Mouse (Mus musculus) mouse embryonic stem cell (cell line): ENCODE data around the gene Kras.

Experiments used
- in situ Hi-C, 2 experiments: fragments of 300-500 bp; cut with MboI; formaldehyde crosslinking; loops; 1 replicate in 1 of 2; 3 replicates in 1 of 2; pipeline ENCODE4 v1.14.3; 2019 to 2020; ENCODE audit warnings: low sequenced_read_pairs in 2 of 2, low pct_unique_long_range_greater_than_20kb in 1 of 2, mixed read lengths in 1 of 2; ENCODE audit not compliant: unreplicated experiment in 1 of 2

Gene Kras

GRCm38 (mm10) chr6:145250185-145250791, at the start of gene Kras:
Gene Kras (minus strand): TSS chr6:145250239.
- in situ Hi-C loops: loop anchor here in 1 of 2 experiments (5.0 kb wide), 1 partner anchor 92 kb away; no protein-coding TSS in a partner anchor

- in situ Hi-C loops: no loop called here
These were observed 47.6 kb upstream of the Kras start for GRCm38 (mm10) chr6:145297626-145298025.

- in situ Hi-C loops: no loop called here
These were observed 46.9 kb upstream of the Kras start for GRCm38 (mm10) chr6:145296979-145297378.

- in situ Hi-C loops: no loop called here
These were observed 45.1 kb upstream of the Kras start for GRCm38 (mm10) chr6:145295171-145295570.

GRCm38 (mm10) chr6:145293156-145293555, 43.1 kb upstream of the Kras start:
- in situ Hi-C loops: no loop called here

- in situ Hi-C loops: no loop called here
These were observed 41.6 kb upstream of the Kras start for GRCm38 (mm10) chr6:145291383-145292289.

- in situ Hi-C loops: no loop called here
These were observed 35.6 kb upstream of the Kras start for GRCm38 (mm10) chr6:145285656-145286055.

- in situ Hi-C loops: no loop called here
These were observed 34.2 kb upstream of the Kras start for GRCm38 (mm10) chr6:145284286-145284685.

- in situ Hi-C loops: no loop called here
These were observed 27.2 kb upstream of the Kras start for GRCm38 (mm10) chr6:145277138-145277763.

- in situ Hi-C loops: no loop called here
These were observed 26.3 kb upstream of the Kras start for GRCm38 (mm10) chr6:145276265-145276780.

- in situ Hi-C loops: no loop called here
These were observed 25.7 kb upstream of the Kras start for GRCm38 (mm10) chr6:145275586-145276219.

GRCm38 (mm10) chr6:145273971-145274620, 24.1 kb upstream of the Kras start:
- in situ Hi-C loops: no loop called here

GRCm38 (mm10) chr6:145272142-145272937, 22.3 kb upstream of the Kras start:
- in situ Hi-C loops: no loop called here

GRCm38 (mm10) chr6:145269313-145269845, 19.3 kb upstream of the Kras start:
- in situ Hi-C loops: no loop called here

GRCm38 (mm10) chr6:145267692-145268091, 17.7 kb upstream of the Kras start:
- in situ Hi-C loops: no loop called here

- in situ Hi-C loops: no loop called here
These were observed 12.3 kb upstream of the Kras start for GRCm38 (mm10) chr6:145262314-145262713.

- in situ Hi-C loops: no loop called here
These were observed 6.6 kb upstream of the Kras start for GRCm38 (mm10) chr6:145256701-145257073.
